8 mouse cellular contexts compared by ENCODE assay signal in genomic region chr7:129778842-129779421, GRCm38 (mm10).
DNase-seq lines count a peak whose midpoint lies in the region; ATAC-seq lines count a peak whose summit lies in the region.
"Had no signal": no experiment of that assay in that cellular context is flagged by ENCODE, and none has a peak within 500 bp of the region (broad histone marks: within the 10 kb centered on the region; RNA-seq: fewer than 3 reads in every experiment).

No protein-coding gene starts in this region.

- 68% methylated on average over 13 of the region's 13 CpGs for WGBS in liver, embryonic 12.5 days (ENCODE audit: insufficient replicate concordance)

- DNase-seq in brain, embryonic 18.5 days (ENCODE audit: low read depth, low spot score) = peak; percentile 67
- peak; percentile 18 to 43 for DNase-seq in left cerebral cortex, adult 8-10 months (ENCODE audit: low spot score in 2 of 2)
- peak; percentile 79 for DNase-seq in retina, postnatal 1 day
- DNase-seq in urinary bladder, postnatal 36 days (ENCODE audit: low spot score in 2 of 2) = no peak
- DNase-seq in heart, postnatal 14 days = no peak

- no peak overlapping the region for H3K9ac ChIP-seq in liver, embryonic 12.5 days
- H3K9ac ChIP-seq: limb, embryonic 13.5 days had no signal

- no peak overlapping the region for H3K4me2 ChIP-seq in liver, embryonic 12.5 days
- H3K4me2 ChIP-seq: limb, embryonic 13.5 days had no signal

- H3K27me3 ChIP-seq in liver, embryonic 12.5 days (replicated peaks) = no peaks in the 10 kb centered on the region

- H3K27ac ChIP-seq in liver, embryonic 12.5 days = no peak overlapping the region
- H3K27ac ChIP-seq: limb, embryonic 13.5 days had no signal

- no peaks in the 10 kb centered on the region for H3K36me3 ChIP-seq in liver, embryonic 12.5 days
- H3K36me3 ChIP-seq: limb, embryonic 13.5 days had no signal

- H3K4me1 ChIP-seq in liver, embryonic 12.5 days = no peaks in the 10 kb centered on the region

- no peaks in the 10 kb centered on the region for H3K9me3 ChIP-seq in liver, embryonic 12.5 days (replicated peaks)
- H3K9me3 ChIP-seq: limb, embryonic 13.5 days had no signal

- peak; percentile 57 for ATAC-seq in frontal cortex, adult (ENCODE audit: low TSS enrichment)
- no peak for ATAC-seq in liver, embryonic 12.5 days

- H3K4me3 ChIP-seq in liver, embryonic 12.5 days = no peak overlapping the region
- H3K4me3 ChIP-seq: limb, embryonic 13.5 days had no signal

- intact Hi-C loops in heart, postnatal 14 days (cut with DNase I) = no loop called here

Comparison
In these comparisons a context has a peak if more than half of its experiments do, and no peak if none do; other contexts are left out.
1. DNase-seq: peak in brain, embryonic 18.5 days (single experiment), left cerebral cortex, adult 8-10 months (2 of 2) and retina, postnatal 1 day (single experiment); none in urinary bladder, postnatal 36 days (0 of 2) and heart, postnatal 14 days (0 of 2).